Mouse (Mus musculus) MEL (cell line): ENCODE data around the gene Thg1l. TPM values are rescaled to one million over a fixed set of nuclear protein-coding genes. Genes with fewer than 3 reads are reported as not detected.

Experiments
- DNase-seq: peaks from one replicate; pipeline ENCODE4 v3.0.0; 2011; ENCODE audit warnings: low read depth, low spot score
- H3K27ac ChIP-seq: 2 replicates; pipeline ENCODE4 v1.5.1; 2012; ENCODE audit warnings: low read depth, mild to moderate bottlenecking, control low read depth, low read length, moderate library complexity; ENCODE audit not compliant: control insufficient read depth
- H3K27me3 ChIP-seq, 2 experiments: fragments of 150-350 bp in 1 of 2; sonication (generic) in 1 of 2; 2 replicates each; pipeline ENCODE4 v1.6.1; 2012; ENCODE audit warnings: low read length in 2 of 2, mild to moderate bottlenecking in 2 of 2, improper control_type of control experiment in 1 of 2, moderate library complexity in 1 of 2; ENCODE audit not compliant: insufficient read depth in 2 of 2, control insufficient read depth in 1 of 2
- H3K36me3 ChIP-seq, 2 experiments: 2 replicates each; pipeline ENCODE4 v1.6.1; 2012 to 2014; ENCODE audit warnings: low read length in 2 of 2, improper control_type of control experiment in 1 of 2, inconsistent platforms in 1 of 2, mild to moderate bottlenecking in 1 of 2; ENCODE audit not compliant: insufficient read depth in 2 of 2, control insufficient read depth in 1 of 2
- H3K4me1 ChIP-seq, 2 experiments: fragments of 150-350 bp in 1 of 2; sonication (generic) in 1 of 2; 2 replicates each; pipeline ENCODE4 v1.6.1; 2012; ENCODE audit warnings: low read length in 2 of 2, improper control_type of control experiment in 1 of 2, mild to moderate bottlenecking in 1 of 2; ENCODE audit not compliant: insufficient read depth in 2 of 2, control insufficient read depth in 1 of 2
- H3K4me3 ChIP-seq, 2 experiments: fragments of 150-350 bp in 1 of 2; sonication (generic) in 1 of 2; 2 replicates each; pipeline ENCODE4 v1.5.1; 2012; ENCODE audit warnings: low read depth in 2 of 2, low read length in 2 of 2, mild to moderate bottlenecking in 2 of 2, moderate library complexity in 2 of 2, control low read depth in 1 of 2, improper control_type of control experiment in 1 of 2; ENCODE audit not compliant: control insufficient read depth in 1 of 2, insufficient read depth in 1 of 2
- H3K79me2 ChIP-seq: 2 replicates; pipeline ENCODE4 v1.6.1; 2012; ENCODE audit warnings: mild to moderate bottlenecking, low read length, moderate library complexity; ENCODE audit not compliant: control insufficient read depth, poor library complexity, insufficient read depth
- H3K9ac ChIP-seq: 2 replicates; pipeline ENCODE4 v1.6.1; 2012; ENCODE audit warnings: low read depth, mild to moderate bottlenecking, control low read depth, low read length, moderate library complexity; ENCODE audit not compliant: control insufficient read depth, poor library complexity, severe bottlenecking
- H3K9me3 ChIP-seq: fragments of 150-350 bp; sonication (generic); replicated peaks from 2 replicates; pipeline ENCODE4 v1.6.1; 2012; ENCODE audit warnings: mild to moderate bottlenecking, low read length, improper control_type of control experiment, moderate library complexity; ENCODE audit not compliant: insufficient read depth
- CHD1 ChIP-seq: IDR thresholded peaks from 2 replicates; pipeline ENCODE4 v1.6.1; 2012; ENCODE audit warnings: low read depth, mild to moderate bottlenecking, inconsistent platforms, low read length, improper control_type of control experiment
- CHD2 ChIP-seq: IDR thresholded peaks from 2 replicates; pipeline ENCODE4 v1.6.1; 2011; ENCODE audit warnings: low read length, improper control_type of control experiment
- CTCF ChIP-seq, 3 experiments: IDR thresholded peaks in 2 of 3; conservative IDR thresholded peaks in 1 of 3; 2 replicates each; pipeline ENCODE4 v1.5.1; 2011 to 2012; ENCODE audit warnings: low read length in 3 of 3, low read depth in 2 of 3, mild to moderate bottlenecking in 2 of 3, improper control_type of control experiment in 1 of 3, inconsistent platforms in 1 of 3, mixed read lengths in 1 of 3, moderate library complexity in 1 of 3; ENCODE audit not compliant: control insufficient read depth in 1 of 3, insufficient read depth in 1 of 3, poor library complexity in 1 of 3, severe bottlenecking in 1 of 3
- ETS1 ChIP-seq: IDR thresholded peaks from 2 replicates; pipeline ENCODE4 v1.6.1; 2012; ENCODE audit warnings: low read depth, mild to moderate bottlenecking, inconsistent platforms, low read length, improper control_type of control experiment, moderate library complexity
- GATA1 ChIP-seq: IDR thresholded peaks from 2 replicates; pipeline ENCODE4 v1.6.1; 2011; ENCODE audit warnings: low read depth, low read length, improper control_type of control experiment
- JUND ChIP-seq: IDR thresholded peaks from 2 replicates; pipeline ENCODE4 v1.6.1; 2011; ENCODE audit warnings: low read depth, mild to moderate bottlenecking, improper control_type of control experiment, low read length
- KAT2A ChIP-seq: conservative IDR thresholded peaks from 2 replicates; pipeline ENCODE4 v1.6.1; 2012; ENCODE audit warnings: low read depth, low read length, improper control_type of control experiment, inconsistent platforms
- MAX ChIP-seq: IDR thresholded peaks from 2 replicates; pipeline ENCODE4 v1.6.1; 2011; ENCODE audit warnings: low read length, improper control_type of control experiment
- MYB ChIP-seq: IDR thresholded peaks from 2 replicates; pipeline ENCODE4 v1.6.1; 2011; ENCODE audit warnings: mild to moderate bottlenecking, low read depth, low read length, improper control_type of control experiment
- NRF1 ChIP-seq: IDR thresholded peaks from 2 replicates; pipeline ENCODE4 v1.6.1; 2014; ENCODE audit warnings: low read depth, mild to moderate bottlenecking, inconsistent platforms, low read length, improper control_type of control experiment, moderate library complexity; ENCODE audit not compliant: poor library complexity, insufficient read depth, severe bottlenecking
- POLR2A ChIP-seq, 2 experiments: IDR thresholded peaks; 2 replicates each; pipeline ENCODE4 v1.6.1; 2011 to 2012; ENCODE audit warnings: low read length in 2 of 2, mild to moderate bottlenecking in 2 of 2, control low read depth in 1 of 2, improper control_type of control experiment in 1 of 2, low read depth in 1 of 2, moderate library complexity in 1 of 2; ENCODE audit not compliant: control insufficient read depth in 1 of 2, insufficient read depth in 1 of 2, poor library complexity in 1 of 2
- POLR2AphosphoS5 ChIP-seq: IDR thresholded peaks from 2 replicates; pipeline ENCODE4 v1.6.1; 2012; ENCODE audit warnings: low read depth, borderline replicate concordance, mild to moderate bottlenecking, inconsistent platforms, low read length, moderate library complexity, mixed read lengths
- RCOR1 ChIP-seq: IDR thresholded peaks from 2 replicates; pipeline ENCODE4 v1.6.1; 2012; ENCODE audit warnings: low read depth, mild to moderate bottlenecking, inconsistent platforms, low read length, improper control_type of control experiment
- SIN3A ChIP-seq: IDR thresholded peaks from 2 replicates; pipeline ENCODE4 v1.6.1; 2012; ENCODE audit warnings: low read length, improper control_type of control experiment, inconsistent platforms
- TAL1 ChIP-seq: IDR thresholded peaks from 2 replicates; pipeline ENCODE4 v1.6.1; 2012; ENCODE audit warnings: mild to moderate bottlenecking, inconsistent platforms, low read length, moderate library complexity, mixed read lengths
- UBTF ChIP-seq: IDR thresholded peaks from 2 replicates; pipeline ENCODE4 v1.6.1; 2012; ENCODE audit warnings: low read depth, mild to moderate bottlenecking, inconsistent platforms, low read length, improper control_type of control experiment, moderate library complexity, borderline replicate concordance; ENCODE audit not compliant: insufficient read depth
- USF1 ChIP-seq: IDR thresholded peaks from 2 replicates; pipeline ENCODE4 v1.6.1; 2014; ENCODE audit warnings: low read depth, mild to moderate bottlenecking, inconsistent platforms, low read length, improper control_type of control experiment, moderate library complexity
- ZMIZ1 ChIP-seq: IDR thresholded peaks from 2 replicates; pipeline ENCODE4 v1.6.1; 2012; ENCODE audit warnings: low read depth, mild to moderate bottlenecking, inconsistent platforms, low read length, improper control_type of control experiment, moderate library complexity
- ZNF384 ChIP-seq: IDR thresholded peaks from 2 replicates; pipeline ENCODE4 v1.6.1; 2012; ENCODE audit warnings: low read depth, mild to moderate bottlenecking, inconsistent platforms, low read length, improper control_type of control experiment
- polyA plus RNA-seq, 2 experiments: library from polyadenylated mRNA; stranded (reverse) in 1 of 2; unstranded in 1 of 2; fragments of >175 nt in 1 of 2; fragments of >200 nt in 1 of 2; gene quantifications; 2 replicates each; pipeline versions ENCODE4 v1.2.1 to v1.2.4; 2012; ENCODE audit warnings: low replicate concordance in 2 of 2, low read depth in 1 of 2; ENCODE audit not compliant: insufficient read length in 2 of 2, insufficient read depth in 1 of 2, missing spikeins in 1 of 2
- total RNA-seq: library from RNA; depleted of rRNA; stranded (reverse); fragments of 300-350 nt; gene quantifications from 2 replicates; pipeline ENCODE4 v1.2.3, GENCODE M21; 2012

The Thg1l gene
- total and polyA plus RNA-seq, 3 experiments = 65.8 to 569 (median 77.5) TPM

DNA sequence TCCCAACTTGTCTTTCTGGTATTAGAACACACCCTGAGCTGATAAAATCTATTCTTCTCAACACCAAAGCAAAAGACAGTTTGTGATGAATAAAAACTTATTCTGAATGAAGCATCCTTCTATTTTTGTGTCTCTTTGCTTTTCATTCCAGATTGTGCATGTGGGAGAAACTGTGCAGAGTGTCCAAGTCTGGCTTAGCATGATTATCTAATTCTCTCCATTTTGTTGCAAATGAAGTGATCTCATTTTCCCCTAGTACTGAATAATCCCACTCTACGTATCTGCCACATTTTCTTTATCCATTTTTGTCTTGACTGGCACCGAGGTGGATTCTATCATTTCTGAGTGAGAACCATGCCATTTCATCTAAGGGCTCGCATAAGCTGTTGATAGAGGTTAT lies 20.8 kb upstream of the Thg1l start:
- TF ChIP-seq CTCF (IDR thresholded peaks at IDR 0.05 in 2 of 3, conservative IDR thresholded peaks at IDR 0.05 in 1 of 3; ENCODE audit: control insufficient read depth in 1 of 3, insufficient read depth in 1 of 3, low read depth in 2 of 3, low read length in 3 of 3, poor library complexity in 1 of 3, severe bottlenecking in 1 of 3) = no peak
- no peak for TF ChIP-seq UBTF
- TF ChIP-seq POLR2AphosphoS5 = no peak
- TF ChIP-seq RCOR1 = no peak
- no peak for TF ChIP-seq SIN3A
- TF ChIP-seq KAT2A = no peak
- no peak for TF ChIP-seq USF1
- TF ChIP-seq JUND = no peak
- TF ChIP-seq TAL1 = no peak
- TF ChIP-seq MYB = no peak
- Histone ChIP-seq H3K79me2 (no peaks in the 10 kb centered on the region), H3K27ac (no peak overlapping the region), H3K27me3 (peaks cover 14 to 29% of the 10 kb centered on the region in 2 experiments), H3K4me1 (no peaks in the 10 kb centered on the region), H3K36me3 (no peaks in the 10 kb centered on the region), H3K9ac (no peak overlapping the region), H3K4me3 (no peak overlapping the region), H3K9me3 (no peaks in the 10 kb centered on the region)
- DNase-seq = no peak

DNA sequence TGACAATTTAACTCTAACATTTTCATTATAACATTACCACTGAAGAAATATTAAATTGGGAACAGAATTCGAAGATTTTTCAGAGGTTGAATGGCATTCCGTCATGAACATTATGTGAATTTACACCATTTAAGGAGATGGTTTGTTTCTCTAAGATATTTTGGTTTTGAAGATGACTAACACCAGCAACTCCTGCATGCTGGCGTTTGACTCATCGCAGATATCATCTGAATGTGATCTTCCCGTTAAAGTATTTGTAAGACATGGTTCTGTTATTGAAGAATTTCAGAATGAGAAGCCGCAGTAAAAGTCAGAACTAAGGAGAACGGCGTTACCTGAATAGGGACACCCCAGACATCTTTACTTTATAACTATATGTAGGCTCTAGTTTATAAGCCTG lies 19.2 kb upstream of the Thg1l start:
- DNase-seq = no peak
- TF ChIP-seq ETS1 = no peak
- TF ChIP-seq POLR2AphosphoS5 = no peak
- no peak for TF ChIP-seq CHD1
- TF ChIP-seq NRF1 = no peak
- TF ChIP-seq ZMIZ1 = no peak
- TF ChIP-seq KAT2A = no peak
- TF ChIP-seq GATA1 = no peak
- no peak for TF ChIP-seq POLR2A (IDR thresholded peaks at IDR 0.05; ENCODE audit: control insufficient read depth in 1 of 2, insufficient read depth in 1 of 2, low read depth in 1 of 2, low read length in 2 of 2, poor library complexity in 1 of 2)
- no peak for TF ChIP-seq ZNF384
- no peak for TF ChIP-seq MAX
- TF ChIP-seq CHD2 = no peak
- H3K79me2 ChIP-seq = no peaks in the 10 kb centered on the region
- H3K4me3 ChIP-seq = no peak overlapping the region
- H3K9me3 ChIP-seq = no peaks in the 10 kb centered on the region
- no peak overlapping the region for H3K27ac ChIP-seq
- no peaks in the 10 kb centered on the region for H3K4me1 ChIP-seq
- H3K27me3 ChIP-seq = peaks cover 19 to 33% of the 10 kb centered on the region in 2 experiments
- no peak overlapping the region for H3K9ac ChIP-seq
- no peaks in the 10 kb centered on the region for H3K36me3 ChIP-seq
